Mouse (Mus musculus): ENCODE measurements at regions not wholly inside any gene's neighbourhood (a gene's known extent, or its start where the extent isn't known, plus 50 kb on each side); places are given as distances from the start of the nearest gene placed in this dataset.

DNA sequence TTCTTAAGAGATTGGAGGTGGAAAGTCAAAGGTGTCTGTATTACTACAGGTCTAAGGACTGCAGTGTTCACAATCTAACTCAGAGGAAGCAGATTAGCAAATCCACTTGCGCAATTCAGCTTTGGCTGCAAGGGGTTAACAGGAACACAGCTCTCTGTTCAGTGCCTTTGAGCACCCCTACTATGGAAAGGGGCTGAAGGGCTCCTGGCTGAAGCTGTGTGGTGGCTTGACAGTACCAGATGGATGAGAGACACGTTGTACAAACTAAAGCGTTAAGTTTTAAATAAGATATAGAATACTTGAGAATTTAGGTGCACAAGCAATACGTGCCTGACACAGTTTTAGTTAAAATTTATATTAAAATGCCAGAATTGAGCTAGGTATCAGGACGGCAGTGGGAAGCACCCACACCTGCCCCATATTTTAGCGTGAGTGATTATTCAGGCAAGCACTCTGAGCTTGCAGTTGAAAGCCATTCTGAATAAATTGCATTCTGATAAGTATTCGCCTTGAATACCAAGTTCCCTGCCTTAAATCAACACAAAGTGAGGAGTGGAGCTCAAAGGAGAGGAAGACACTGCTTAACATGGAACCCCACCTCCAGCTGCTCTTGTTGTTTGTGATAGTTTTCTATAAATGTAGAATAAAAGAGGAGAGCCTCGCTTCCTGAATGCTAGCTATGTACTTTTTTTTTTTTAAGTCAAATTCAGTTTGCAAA is 223.1 kb upstream of the Adamts16 start:
- TF ChIP-seq CTCF (IDR thresholded peaks at IDR 0.05; ENCODE audit: extremely low read depth, insufficient read length, insufficient replicate concordance, low read depth, low read length): no peak
- no peak for TF ChIP-seq POLR2A (IDR thresholded peaks at IDR 0.05; ENCODE audit: low read depth, low read length)
- 58% methylated on average over 8 of the region's 8 CpGs for WGBS

DNA sequence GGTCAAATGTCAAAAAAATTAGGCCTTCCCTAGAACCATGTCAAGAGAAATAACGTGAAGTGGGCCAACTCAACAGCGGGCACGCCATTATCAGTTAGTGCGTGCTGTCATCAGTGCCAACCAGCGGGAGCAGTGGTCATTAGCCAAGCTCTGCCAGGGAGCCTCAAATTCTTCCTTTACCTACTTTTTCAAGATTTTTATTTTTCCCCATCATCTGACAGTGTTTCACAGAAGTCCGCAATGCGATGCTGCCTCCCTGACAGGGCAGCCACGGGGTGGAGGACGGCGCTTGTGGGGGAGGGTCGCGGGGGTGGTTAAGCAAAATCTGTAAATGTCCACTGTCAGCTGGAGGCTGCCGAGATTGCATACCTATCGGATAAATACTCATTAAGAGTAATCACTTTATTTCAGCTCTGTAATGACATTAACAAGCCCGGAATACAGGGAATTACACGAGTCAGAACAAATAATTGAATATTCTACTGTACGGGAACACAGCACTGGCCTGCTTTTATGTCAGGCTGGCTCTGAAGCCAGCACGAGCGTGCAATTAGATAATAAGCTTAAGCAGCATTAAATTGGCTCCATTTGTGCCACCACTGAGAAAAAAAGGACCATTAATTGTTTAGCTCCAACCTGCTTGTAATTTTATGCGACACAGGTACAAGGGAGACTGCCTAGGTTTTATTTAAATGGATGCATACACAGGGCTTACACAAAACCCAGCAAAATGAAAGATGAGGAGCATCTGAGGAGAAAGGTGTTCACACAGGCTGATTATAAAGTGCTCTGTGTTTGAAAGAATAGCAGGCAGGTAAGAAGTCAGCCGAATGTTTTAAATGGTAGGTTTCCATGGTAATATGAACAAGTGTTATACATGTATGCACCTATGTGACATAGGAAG is 212.0 kb upstream of the Adamts16 start:
- TF ChIP-seq CTCF (IDR thresholded peaks at IDR 0.05; ENCODE audit: extremely low read depth, insufficient read length, insufficient replicate concordance, low read depth, low read length) (no peak), POLR2A (IDR thresholded peaks at IDR 0.05; ENCODE audit: low read depth, low read length) (no peak)
- 86% methylated on average over 21 of the region's 21 CpGs for WGBS
- Histone ChIP-seq H3K4me1 (ENCODE audit: control insufficient read depth, insufficient read depth, insufficient read length, low read length) (no peaks in the 10 kb centered on the region), H3K4me3 (ENCODE audit: low read depth, low read length) (no peak overlapping the region), H3K27me3 (ENCODE audit: control insufficient read depth, insufficient read depth, low read length) (no peaks in the 10 kb centered on the region; the same call in 1 of the 2 replicates), H3K36me3 (ENCODE audit: control insufficient read depth, insufficient read depth, low read length) (no peaks in the 10 kb centered on the region), H3K27ac (ENCODE audit: insufficient read depth, low read depth, low read length) (no peak overlapping the region)

More for the DNA sequence above, 223.1 kb upstream of the Adamts16 start:
- Histone ChIP-seq H3K27me3 (ENCODE audit: control insufficient read depth, insufficient read depth, low read length) (no peaks in the 10 kb centered on the region), H3K4me3 (ENCODE audit: low read depth, low read length) (no peak overlapping the region), H3K27ac (ENCODE audit: insufficient read depth, low read depth, low read length) (no peak overlapping the region), H3K36me3 (ENCODE audit: control insufficient read depth, insufficient read depth, low read length) (no peaks in the 10 kb centered on the region), H3K4me1 (ENCODE audit: control insufficient read depth, insufficient read depth, insufficient read length, low read length) (no peaks in the 10 kb centered on the region)

DNA sequence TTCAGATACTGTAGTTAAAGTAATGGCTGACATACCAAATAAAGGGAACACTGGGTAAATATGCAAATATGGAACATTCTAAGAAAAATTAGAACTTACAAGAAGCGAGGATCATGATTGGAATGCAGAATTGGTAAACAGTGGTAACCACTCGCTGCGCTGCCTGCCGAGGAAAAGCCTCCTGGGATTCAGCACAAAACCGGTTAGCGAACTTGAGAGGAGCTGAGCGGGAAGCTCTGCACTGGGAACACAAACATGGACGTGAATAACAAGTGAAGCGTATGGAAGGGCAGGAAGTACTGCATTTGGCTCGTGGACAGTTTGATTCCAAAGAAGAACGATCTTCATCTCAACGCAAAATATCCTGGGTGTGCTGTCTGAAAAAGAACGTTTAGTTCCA is 209.0 kb upstream of the Adamts16 start:
- no peaks in the 10 kb centered on the region; the same call in 1 of the 2 replicates for H3K27me3 ChIP-seq (ENCODE audit: control insufficient read depth, insufficient read depth, low read length)
- no peak overlapping the region; the same call in 1 of the 2 replicates for H3K4me3 ChIP-seq (ENCODE audit: low read depth, low read length)
- TF ChIP-seq POLR2A (IDR thresholded peaks at IDR 0.05; ENCODE audit: low read depth, low read length): no peak
- TF ChIP-seq CTCF (IDR thresholded peaks at IDR 0.05; ENCODE audit: extremely low read depth, insufficient read length, insufficient replicate concordance, low read depth, low read length): no peak
- H3K36me3 ChIP-seq (ENCODE audit: control insufficient read depth, insufficient read depth, low read length): no peaks in the 10 kb centered on the region
- no peaks in the 10 kb centered on the region for H3K4me1 ChIP-seq (ENCODE audit: control insufficient read depth, insufficient read depth, insufficient read length, low read length)
- H3K27ac ChIP-seq (ENCODE audit: insufficient read depth, low read depth, low read length): no peak overlapping the region
- 32% methylated on average over 13 of the region's 13 CpGs for WGBS

DNA sequence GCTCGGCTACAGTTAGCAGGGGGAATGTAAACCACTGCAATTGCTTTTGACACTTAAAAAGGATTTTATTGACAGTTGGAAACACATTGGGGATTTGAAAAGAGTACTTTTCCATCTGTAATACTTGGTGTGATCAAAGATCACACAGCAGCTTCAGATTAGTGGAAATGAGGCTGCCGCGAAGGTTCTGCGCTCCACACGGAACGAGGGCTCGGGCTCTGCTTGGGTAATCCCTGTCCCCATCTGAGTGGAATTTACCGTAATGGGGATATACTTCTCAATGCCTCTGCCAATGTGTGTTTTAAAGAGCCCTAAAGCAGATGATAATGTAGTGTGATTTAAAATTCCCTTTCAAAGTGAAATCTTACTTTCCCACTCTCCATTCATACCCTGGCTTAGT is 194.4 kb upstream of the Adamts16 start:
- no peaks in the 10 kb centered on the region for H3K4me1 ChIP-seq (ENCODE audit: control insufficient read depth, insufficient read depth, insufficient read length, low read length)
- H3K4me3 ChIP-seq (ENCODE audit: low read depth, low read length): no peak overlapping the region
- WGBS: 87% methylated on average over 8 of the region's 8 CpGs
- TF ChIP-seq CTCF (IDR thresholded peaks at IDR 0.05; ENCODE audit: extremely low read depth, insufficient read length, insufficient replicate concordance, low read depth, low read length) (no peak), POLR2A (IDR thresholded peaks at IDR 0.05; ENCODE audit: low read depth, low read length) (no peak)
- no peak overlapping the region for H3K27ac ChIP-seq (ENCODE audit: insufficient read depth, low read depth, low read length)
- no peaks in the 10 kb centered on the region for H3K27me3 ChIP-seq (ENCODE audit: control insufficient read depth, insufficient read depth, low read length)
- H3K36me3 ChIP-seq (ENCODE audit: control insufficient read depth, insufficient read depth, low read length): no peaks in the 10 kb centered on the region

DNA sequence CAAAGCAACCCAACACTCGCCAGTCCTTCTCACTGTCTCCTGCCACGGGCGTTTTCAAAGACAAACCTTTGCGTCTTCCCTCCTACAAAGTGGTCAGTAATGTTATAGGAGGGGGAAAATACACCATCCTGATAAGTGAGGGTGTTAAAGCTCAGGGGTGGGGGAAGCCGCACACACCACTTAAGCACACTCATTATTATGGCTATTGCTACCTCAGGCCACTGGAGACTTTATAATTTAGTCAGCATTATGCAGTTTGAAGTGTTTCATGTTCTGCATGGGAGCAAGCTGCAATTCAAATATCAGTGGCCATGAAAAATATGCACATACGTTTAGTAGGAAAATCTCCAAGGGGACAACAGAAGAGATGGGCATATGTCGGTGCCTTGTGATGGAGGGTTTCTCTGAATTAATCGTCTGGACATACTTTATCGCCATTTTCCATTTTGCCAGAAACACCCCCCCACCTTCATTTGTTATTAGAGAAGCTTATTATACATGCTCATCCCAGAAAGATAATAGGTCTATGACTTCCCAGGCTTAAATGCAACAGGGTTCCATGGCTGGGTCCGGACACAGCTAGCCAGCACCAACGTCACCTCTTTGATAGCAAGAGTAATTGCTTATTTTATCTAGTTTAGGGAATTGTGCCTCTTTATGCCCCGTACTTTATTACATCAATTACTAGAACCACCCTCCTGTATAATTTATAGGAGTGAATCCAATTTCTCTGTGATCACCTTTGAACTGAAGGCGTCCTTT is 193.5 kb upstream of the Adamts16 start:
- H3K27ac ChIP-seq (ENCODE audit: insufficient read depth, low read depth, low read length): no peak overlapping the region
- H3K4me3 ChIP-seq (ENCODE audit: low read depth, low read length): no peak overlapping the region
- WGBS: 69% methylated on average over 13 of the region's 13 CpGs
- TF ChIP-seq POLR2A (IDR thresholded peaks at IDR 0.05; ENCODE audit: low read depth, low read length): no peak
- TF ChIP-seq CTCF (IDR thresholded peaks at IDR 0.05; ENCODE audit: extremely low read depth, insufficient read length, insufficient replicate concordance, low read depth, low read length): no peak
- no peaks in the 10 kb centered on the region for H3K36me3 ChIP-seq (ENCODE audit: control insufficient read depth, insufficient read depth, low read length)
- no peaks in the 10 kb centered on the region for H3K4me1 ChIP-seq (ENCODE audit: control insufficient read depth, insufficient read depth, insufficient read length, low read length)
- no peaks in the 10 kb centered on the region for H3K27me3 ChIP-seq (ENCODE audit: control insufficient read depth, insufficient read depth, low read length)

DNA sequence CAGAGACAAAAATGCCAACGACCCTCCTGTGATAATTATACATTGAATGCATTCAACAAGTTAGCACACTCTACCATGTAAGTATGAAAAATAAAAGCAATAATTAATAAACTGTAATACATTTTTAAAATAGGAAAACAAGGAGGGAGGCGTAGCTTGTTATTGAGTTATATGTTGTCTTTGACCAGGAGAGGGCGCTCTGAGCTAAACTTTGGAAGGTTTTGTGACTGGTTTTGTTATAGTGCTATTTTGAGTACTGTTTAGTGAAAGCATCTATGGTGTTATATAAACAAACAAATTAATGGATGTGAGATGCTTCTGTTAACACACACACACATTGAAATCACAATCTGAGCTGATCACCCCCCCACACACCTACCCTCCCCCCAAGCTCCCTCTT is 166.6 kb upstream of the Adamts16 start:
- Histone ChIP-seq H3K27me3 (ENCODE audit: control insufficient read depth, insufficient read depth, low read length) (no peaks in the 10 kb centered on the region), H3K27ac (ENCODE audit: insufficient read depth, low read depth, low read length) (no peak overlapping the region), H3K4me1 (ENCODE audit: control insufficient read depth, insufficient read depth, insufficient read length, low read length) (no peaks in the 10 kb centered on the region), H3K36me3 (ENCODE audit: control insufficient read depth, insufficient read depth, low read length) (no peaks in the 10 kb centered on the region), H3K4me3 (ENCODE audit: low read depth, low read length) (no peak overlapping the region)
- WGBS: 18% methylated on average over 3 of the region's 3 CpGs
- TF ChIP-seq POLR2A (IDR thresholded peaks at IDR 0.05; ENCODE audit: low read depth, low read length): no peak
- TF ChIP-seq CTCF (IDR thresholded peaks at IDR 0.05; ENCODE audit: extremely low read depth, insufficient read length, insufficient replicate concordance, low read depth, low read length): no peak

Data from small intestine, adult 2 months (tissue).